Mouse (Mus musculus) limb, embryonic 14.5 days (tissue): ENCODE results near the gene Ccdc146. TPM values are rescaled to one million over a fixed set of nuclear protein-coding genes. Genes with fewer than 3 reads are reported as not detected.
"Not testable (repeated sequence)": the region's sequence is repeated elsewhere in the genome, so short reads cannot be mapped to it uniquely, and the experiment has no call there.

Experiments used
- ATAC-seq: fragments of 200-750 bp; cut with Nextera tagmentation; 2 replicates; pipeline ENCODE4 v1.8.0; 2017; ENCODE audit warnings: low read depth, moderate number of reproducible peaks, moderate TSS enrichment; ENCODE audit not compliant: low FRiP score
- DNase-seq: peaks from one replicate; pipeline ENCODE4 v3.0.0-alpha.2; 2015; ENCODE audit warnings: low spot score
- H3K27ac ChIP-seq: fragments of 300-500 bp; sonication (generic); replicated peaks from 2 replicates; pipeline ENCODE4 v1.5.1; 2014; ENCODE audit warnings: low read depth, mild to moderate bottlenecking, low read length, moderate library complexity, mixed read lengths
- H3K27me3 ChIP-seq: fragments of 300-500 bp; sonication (generic); 2 replicates; pipeline ENCODE4 v1.6.1; 2014; ENCODE audit warnings: low read length, mixed read lengths; ENCODE audit not compliant: control insufficient read depth, insufficient read depth
- H3K36me3 ChIP-seq: fragments of 300-500 bp; sonication (generic); 2 replicates; pipeline ENCODE4 v1.6.1; 2014; ENCODE audit warnings: mild to moderate bottlenecking, low read length, moderate library complexity, mixed read lengths; ENCODE audit not compliant: control insufficient read depth, insufficient read depth
- H3K4me1 ChIP-seq: fragments of 300-500 bp; sonication (generic); 2 replicates; pipeline ENCODE4 v1.6.1; 2014; ENCODE audit warnings: antibody characterized with exemption, low read length, mixed read lengths; ENCODE audit not compliant: control insufficient read depth, insufficient read depth
- H3K4me2 ChIP-seq: fragments of 300-500 bp; sonication (generic); replicated peaks from 2 replicates; pipeline ENCODE4 v1.6.1; 2014; ENCODE audit warnings: low read depth, mild to moderate bottlenecking, low read length, moderate library complexity; ENCODE audit not compliant: severe bottlenecking
- H3K4me3 ChIP-seq: fragments of 300-500 bp; sonication (generic); replicated peaks from 2 replicates; pipeline ENCODE4 v1.5.1; 2014; ENCODE audit warnings: low read length
- H3K9ac ChIP-seq: fragments of 300-500 bp; sonication (generic); 2 replicates; pipeline ENCODE4 v1.6.1; 2014; ENCODE audit warnings: mild to moderate bottlenecking, low read depth, low read length, moderate library complexity; ENCODE audit not compliant: severe bottlenecking
- H3K9me3 ChIP-seq: fragments of 300-500 bp; sonication (generic); 2 replicates; pipeline ENCODE4 v1.6.1; 2016; ENCODE audit warnings: low read length; ENCODE audit not compliant: control insufficient read depth
- POLR2A ChIP-seq: fragments of 200-500 bp; IDR thresholded peaks from 2 replicates; pipeline ENCODE4 v1.8.0; 2012; ENCODE audit warnings: inconsistent platforms, mild to moderate bottlenecking, moderate library complexity, borderline replicate concordance; ENCODE audit not compliant: insufficient read depth, insufficient read length; ENCODE audit errors: extremely low read depth
- WGBS: fragments of 180-500 bp; shearing (Covaris S2); extraction: QIAGEN DNeasy Blood & Tissue Kit; methylation state at CpG from one replicate; pipeline ENCODE4 v1.1.7; 2014; 5-methylcytosine and 5-hydroxymethylcytosine counted together
- polyA plus RNA-seq, 2 experiments: library from polyadenylated mRNA; depleted of rRNA in 1 of 2; stranded (reverse) in 1 of 2; unstranded in 1 of 2; fragments of >200 nt; fragmentation: Nextera tagmentation in 1 of 2; extraction: Ambion mirVana in 1 of 2; gene quantifications; 2 replicates each; pipeline versions ENCODE4 v1.2.1 to v1.2.3; 2012 to 2014

The Ccdc146 gene
- polyA plus RNA-seq, 2 experiments: 0.09 to 0.18 TPM

GRCm38 (mm10) chr5:21363343-21363742, 61.1 kb downstream of the Ccdc146 start:
- Histone ChIP-seq H3K9ac (no peak overlapping the region), H3K4me1 (no peaks in the 10 kb centered on the region), H3K4me3 (no peak overlapping the region), H3K27me3 (no peaks in the 10 kb centered on the region), H3K36me3 (no peaks in the 10 kb centered on the region), H3K27ac (no peak overlapping the region), H3K9me3 (no peaks in the 10 kb centered on the region), H3K4me2 (no peak overlapping the region)
- no peak for ATAC-seq
- no peak for TF ChIP-seq POLR2A
- no peak for DNase-seq
- 72% methylated on average over 3 of the region's 3 CpGs for WGBS

- TF ChIP-seq POLR2A: no peak
- Histone ChIP-seq H3K4me1 (0 out of 2 replicates have a peak, but pooled peaks cover under 1% of the 10 kb centered on the region), H3K27me3 (no peaks in the 10 kb centered on the region), H3K9me3 (no peaks in the 10 kb centered on the region), H3K9ac (no peak overlapping the region), H3K4me2 (no peak overlapping the region), H3K4me3 (no peak overlapping the region), H3K36me3 (no peaks in the 10 kb centered on the region), H3K27ac (no peak overlapping the region)
- no peak for ATAC-seq
- WGBS: 81% methylated on average over 3 of the region's 3 CpGs
- no peak for DNase-seq
Measured at GRCm38 (mm10) chr5:21358648-21359047, 65.8 kb downstream of the Ccdc146 start.

DNA sequence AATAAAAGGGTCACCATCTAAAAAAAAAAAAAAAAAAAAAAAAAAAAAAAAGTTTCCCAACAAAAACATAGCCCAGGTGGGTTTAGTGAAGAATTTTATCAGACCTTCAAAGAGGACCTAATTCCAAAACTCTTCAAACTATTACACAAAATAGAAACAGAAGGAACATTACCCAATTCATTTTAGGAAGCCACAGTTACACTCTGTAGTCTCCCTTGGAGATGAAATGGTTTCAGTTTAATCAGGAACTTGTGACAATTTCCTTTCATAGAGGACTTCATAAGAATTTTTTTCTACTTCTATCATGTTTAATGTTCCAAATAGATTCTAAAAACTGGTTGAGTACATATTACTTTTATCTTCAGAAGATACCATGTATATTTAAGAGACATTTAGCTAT, 72.8 kb downstream of the Ccdc146 start:
- Histone ChIP-seq H3K4me2 (no peak overlapping the region), H3K27me3 (no peaks in the 10 kb centered on the region), H3K4me1 (0 out of 2 replicates have a peak, but pooled peaks cover 3% of the 10 kb centered on the region), H3K4me3 (no peak overlapping the region), H3K9ac (no peak overlapping the region), H3K36me3 (no peaks in the 10 kb centered on the region), H3K27ac (no peak overlapping the region), H3K9me3 (no peaks in the 10 kb centered on the region)
- TF ChIP-seq POLR2A: no peak
- ATAC-seq: no peak
- no peak for DNase-seq

- WGBS: 75% methylated on average over 7 of the region's 7 CpGs
- Histone ChIP-seq H3K27me3 (no peaks in the 10 kb centered on the region), H3K9me3 (no peaks in the 10 kb centered on the region), H3K27ac (no peak overlapping the region), H3K9ac (no peak overlapping the region), H3K4me1 (no peaks in the 10 kb centered on the region), H3K36me3 (no peaks in the 10 kb centered on the region), H3K4me2 (no peak overlapping the region), H3K4me3 (no peak overlapping the region)
- ATAC-seq (no peak), DNase-seq (no peak)
- no peak for TF ChIP-seq POLR2A
Measured at GRCm38 (mm10) chr5:21348366-21348765, 76.1 kb downstream of the Ccdc146 start.

GRCm38 (mm10) chr5:21342265-21342664, 82.2 kb downstream of the Ccdc146 start:
- not testable (repeated sequence) for H3K27me3 ChIP-seq, H3K36me3 ChIP-seq, ATAC-seq, H3K27ac ChIP-seq, H3K4me2 ChIP-seq, H3K9me3 ChIP-seq, DNase-seq, H3K4me3 ChIP-seq, H3K9ac ChIP-seq, H3K4me1 ChIP-seq

- Histone ChIP-seq H3K9ac (no peak overlapping the region), H3K27me3 (no peaks in the 10 kb centered on the region), H3K4me1 (no peaks in the 10 kb centered on the region), H3K27ac (no peak overlapping the region), H3K4me3 (no peak overlapping the region), H3K36me3 (no peaks in the 10 kb centered on the region), H3K9me3 (no peaks in the 10 kb centered on the region), H3K4me2 (no peak overlapping the region)
- no peak for DNase-seq
- 78% methylated on average over 1 of the region's 1 CpGs for WGBS
- ATAC-seq: no peak
- TF ChIP-seq POLR2A: no peak
Measured at GRCm38 (mm10) chr5:21332119-21332518, 92.4 kb downstream of the Ccdc146 start.
